Mouse (Mus musculus) C2C12 (cell line): ENCODE measurements at regions not wholly inside any gene's neighbourhood (a gene's known extent, or its start where the extent isn't known, plus 50 kb on each side); places are given as distances from the start of the nearest gene placed in this dataset.

Experiments
- H3K27me3 ChIP-seq: one replicate; pipeline ENCODE4 v1.6.1; 2011; ENCODE audit not compliant: control insufficient read depth, insufficient read depth, insufficient read length
- H3K36me3 ChIP-seq: one replicate; pipeline ENCODE4 v1.6.1; 2011; ENCODE audit not compliant: control insufficient read depth, insufficient read depth
- H3K4me3 ChIP-seq: one replicate; pipeline ENCODE4 v1.5.1; 2011; ENCODE audit warnings: mild to moderate bottlenecking, control low read depth; ENCODE audit not compliant: poor library complexity, insufficient read depth, severe bottlenecking
- H3K79me2 ChIP-seq: one replicate; pipeline ENCODE4 v1.6.1; 2011; ENCODE audit not compliant: control insufficient read depth, insufficient read depth
- H3K79me3 ChIP-seq: one replicate; pipeline ENCODE4 v1.6.1; 2011; ENCODE audit warnings: low read depth, control low read depth
- H3ac ChIP-seq: one replicate; pipeline ENCODE3; 2011; ENCODE audit warnings: low read depth; ENCODE audit not compliant: control insufficient read depth, insufficient read length
- CEBPB ChIP-seq: IDR thresholded peaks from one replicate; pipeline ENCODE4 v1.6.1; 2011; ENCODE audit warnings: low read depth, mild to moderate bottlenecking, control low read depth, moderate library complexity
- FOSL1 ChIP-seq: IDR thresholded peaks from one replicate; pipeline ENCODE4 v1.8.0; 2011; ENCODE audit warnings: mild to moderate bottlenecking, low read length; ENCODE audit not compliant: poor library complexity, insufficient read depth, severe bottlenecking
- MAX ChIP-seq: IDR thresholded peaks from one replicate; pipeline ENCODE4 v1.6.1; 2011; ENCODE audit warnings: mild to moderate bottlenecking, control low read depth
- MYOG ChIP-seq: IDR thresholded peaks from one replicate; pipeline ENCODE4 v1.6.1; 2011; ENCODE audit not compliant: control insufficient read depth, insufficient read length; ENCODE audit errors: extremely low read depth
- USF1 ChIP-seq: IDR thresholded peaks from one replicate; pipeline ENCODE4 v1.6.1; 2011; ENCODE audit warnings: low read depth, mild to moderate bottlenecking, control low read depth, moderate library complexity

GRCm38 (mm10) chr3:53315449-53315848 is 147.7 kb downstream of the Nhlrc3 start:
- H3K79me3 ChIP-seq, result no peaks in the 10 kb centered on the region
- no peaks in the 10 kb centered on the region for H3K79me2 ChIP-seq
- TF ChIP-seq USF1 (no peak), MAX (no peak), CEBPB (no peak), FOSL1 (no peak), MYOG (no peak)
- H3K36me3 ChIP-seq, result no peaks in the 10 kb centered on the region
- H3ac ChIP-seq, result no peak overlapping the region
- H3K27me3 ChIP-seq, result no peaks in the 10 kb centered on the region
- no peak overlapping the region for H3K4me3 ChIP-seq
